Mouse (Mus musculus): ENCODE measurements around the gene Spint2. TPM values are rescaled to one million over a fixed set of nuclear protein-coding genes. Genes with fewer than 3 reads are reported as not detected.
A peak's percentile ranks its signal among the peaks of the same experiment; 100 is the strongest.

Gene Spint2
- polyA plus RNA-seq, 1 experiment from 2014 or later, result 84.8 TPM

DNA sequence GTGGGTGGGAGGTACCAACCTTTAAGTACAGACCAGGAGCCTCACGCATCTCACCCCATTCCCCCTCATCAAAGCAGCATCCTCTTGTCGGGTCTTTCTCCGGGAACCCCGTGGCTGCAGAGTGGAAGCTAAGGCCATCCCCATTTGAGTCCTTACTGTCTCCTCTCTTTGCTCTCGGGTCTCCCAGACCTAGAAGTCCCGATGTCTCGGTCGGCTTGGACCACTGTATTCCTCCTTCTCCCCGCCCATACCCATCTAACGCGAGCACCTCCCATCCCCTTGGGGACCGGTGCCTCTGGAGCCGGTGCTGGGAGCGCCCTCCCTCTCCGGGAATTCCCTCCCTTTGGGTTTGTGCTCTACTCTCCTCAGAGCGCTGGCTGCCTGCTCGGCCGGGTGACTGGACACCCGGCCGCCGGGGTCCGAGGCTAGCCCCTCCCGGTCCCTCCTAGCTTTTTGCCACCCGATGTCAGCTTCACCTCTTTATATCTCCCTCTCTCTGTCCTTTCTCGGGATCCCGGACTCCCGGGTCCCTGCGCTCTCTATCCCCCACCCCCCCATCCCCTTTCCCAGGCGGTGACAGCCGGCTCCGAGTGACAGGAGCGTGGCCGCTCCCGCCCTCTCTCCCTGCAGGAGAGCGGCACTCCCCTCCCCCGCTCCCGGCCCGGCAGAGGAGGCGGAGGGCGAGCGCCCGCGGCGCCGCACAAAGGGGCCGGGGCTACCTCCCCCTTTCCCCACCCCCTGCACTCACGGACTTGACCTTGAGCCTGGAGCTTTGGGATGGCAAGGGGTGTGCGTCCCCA is 23.0 kb upstream of the Spint2 start:
- peaks cover 34% of the 10 kb centered on the region for H3K4me1 ChIP-seq (ENCODE audit: insufficient read depth)
- WGBS (ENCODE audit: insufficient replicate concordance), result 2% methylated on average over 44 of the region's 48 CpGs
- DNase-seq (no peak), ATAC-seq (no peak)
- peaks cover 52% of the 10 kb centered on the region for H3K27me3 ChIP-seq (ENCODE audit: insufficient read depth, low read length)
- no peaks in the 10 kb centered on the region for H3K36me3 ChIP-seq (replicated peaks; ENCODE audit: insufficient read depth, low read length)
- H3K4me2 ChIP-seq (ENCODE audit: low read depth, low read length), result peak overlapping the region; percentile 70
- H3K27ac ChIP-seq (ENCODE audit: low read depth), result no peak overlapping the region
- peak overlapping the region; percentile 42 for H3K4me3 ChIP-seq (ENCODE audit: low read depth, low read length)
- TF ChIP-seq CTCF (IDR thresholded peaks at IDR 0.05; ENCODE audit: low read depth) (no peak), EP300 (IDR thresholded peaks at IDR 0.05; ENCODE audit: low read depth) (no peak)
- no peaks in the 10 kb centered on the region for H3K9me3 ChIP-seq (ENCODE audit: low read length)
- H3K9ac ChIP-seq (replicated peaks), result no peak overlapping the region

DNA sequence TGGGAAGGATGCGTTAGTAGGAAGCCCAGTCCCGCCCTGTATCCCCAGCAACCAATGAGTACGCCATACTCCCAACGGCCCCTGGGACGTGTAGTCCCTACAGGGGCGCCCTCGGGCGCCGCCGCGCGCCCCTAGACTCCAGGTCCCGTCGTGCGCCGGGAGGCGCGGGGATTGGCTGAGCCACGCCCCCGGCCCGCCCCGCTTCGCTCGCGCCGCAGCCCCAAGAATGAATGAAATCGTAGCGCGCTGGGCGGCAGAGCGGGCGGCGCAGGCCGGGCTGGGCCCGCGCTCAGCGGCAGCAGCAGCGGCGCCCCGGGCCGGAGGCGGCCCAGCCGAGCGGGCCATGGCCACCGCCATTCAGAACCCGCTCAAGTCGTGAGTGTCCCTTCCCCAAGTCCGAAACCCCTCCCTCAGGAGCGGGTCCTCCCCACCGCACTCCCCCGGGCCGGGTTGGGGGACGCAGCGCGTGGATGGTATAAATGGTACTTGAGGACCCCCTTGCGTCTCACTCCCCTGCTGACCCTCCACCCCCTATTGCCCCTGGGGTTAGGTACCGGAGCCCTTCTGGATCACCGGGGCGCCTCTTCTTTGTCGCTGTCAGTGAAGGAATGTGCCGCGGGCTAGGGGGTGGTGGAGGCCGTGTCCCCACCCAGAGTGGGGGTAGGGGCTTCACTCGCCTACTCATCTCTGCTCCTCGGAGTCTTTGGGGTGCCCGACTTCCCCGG is 22.2 kb upstream of the Spint2 start, which contains the start of gene Dpf1:
Gene Dpf1 (plus strand): TSS at position 214 of the 725 bp plus-strand sequence.
- no peak for TF ChIP-seq EP300 (IDR thresholded peaks at IDR 0.05; ENCODE audit: low read depth)
- TF ChIP-seq CTCF (IDR thresholded peaks at IDR 0.05; ENCODE audit: low read depth), result 0 out of 2 replicates have a peak, but pooled peaks have one; percentile 3
- H3K9ac ChIP-seq (replicated peaks), result no peak within 1 kb of the TSS
- peaks cover 46% of the 10 kb centered on the region for H3K27me3 ChIP-seq (ENCODE audit: insufficient read depth, low read length)
- no peak within 1 kb of the TSS for H3K27ac ChIP-seq (ENCODE audit: low read depth)
- ATAC-seq (peak; percentile 72), DNase-seq (peak; percentile 75)
- H3K36me3 ChIP-seq (replicated peaks; ENCODE audit: insufficient read depth, low read length), result no peaks in the 10 kb centered on the region
- WGBS (ENCODE audit: insufficient replicate concordance), result 0% methylated on average over 38 of the region's 67 CpGs
- peak within 1 kb of the TSS; percentile 42 for H3K4me3 ChIP-seq (ENCODE audit: low read depth, low read length)
- peaks cover 28% of the 10 kb centered on the region for H3K4me1 ChIP-seq (ENCODE audit: insufficient read depth)
- peak within 1 kb of the TSS; percentile 70 for H3K4me2 ChIP-seq (ENCODE audit: low read depth, low read length)
- no peaks in the 10 kb centered on the region for H3K9me3 ChIP-seq (ENCODE audit: low read length)

DNA sequence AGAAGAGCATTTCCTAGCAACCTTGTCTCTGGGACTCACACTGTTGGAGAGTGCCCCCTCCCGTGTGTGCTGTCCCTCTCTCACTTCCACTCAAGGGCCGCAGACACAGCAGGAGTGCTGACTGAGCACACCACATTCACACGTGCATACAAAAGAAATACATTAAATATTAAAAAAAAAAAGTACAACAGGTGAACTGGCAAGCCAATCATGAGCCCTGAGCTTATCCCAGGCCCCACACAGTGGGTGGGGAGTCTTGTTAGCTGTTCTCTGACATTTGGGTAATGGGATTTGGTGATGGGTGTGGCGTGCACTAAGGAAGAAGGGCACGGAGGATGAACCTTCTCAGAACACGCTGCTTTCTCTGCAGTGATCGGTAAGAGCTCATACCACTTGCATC is 20.9 kb upstream of the Spint2 start:
- H3K27me3 ChIP-seq (ENCODE audit: insufficient read depth, low read length), result peaks cover 40% of the 10 kb centered on the region
- no peak overlapping the region for H3K27ac ChIP-seq (ENCODE audit: low read depth)
- no peak overlapping the region for H3K4me2 ChIP-seq (ENCODE audit: low read depth, low read length)
- ATAC-seq (no peak), DNase-seq (no peak)
- H3K4me3 ChIP-seq (ENCODE audit: low read depth, low read length), result no peak overlapping the region
- H3K9ac ChIP-seq (replicated peaks), result no peak overlapping the region
- peaks cover 18% of the 10 kb centered on the region for H3K4me1 ChIP-seq (ENCODE audit: insufficient read depth)
- no peaks in the 10 kb centered on the region for H3K9me3 ChIP-seq (ENCODE audit: low read length)
- TF ChIP-seq CTCF (IDR thresholded peaks at IDR 0.05; ENCODE audit: low read depth) (no peak), EP300 (IDR thresholded peaks at IDR 0.05; ENCODE audit: low read depth) (no peak)
- WGBS (ENCODE audit: insufficient replicate concordance), result 58% methylated on average over 7 of the region's 7 CpGs
- H3K36me3 ChIP-seq (replicated peaks; ENCODE audit: insufficient read depth, low read length), result no peaks in the 10 kb centered on the region

DNA sequence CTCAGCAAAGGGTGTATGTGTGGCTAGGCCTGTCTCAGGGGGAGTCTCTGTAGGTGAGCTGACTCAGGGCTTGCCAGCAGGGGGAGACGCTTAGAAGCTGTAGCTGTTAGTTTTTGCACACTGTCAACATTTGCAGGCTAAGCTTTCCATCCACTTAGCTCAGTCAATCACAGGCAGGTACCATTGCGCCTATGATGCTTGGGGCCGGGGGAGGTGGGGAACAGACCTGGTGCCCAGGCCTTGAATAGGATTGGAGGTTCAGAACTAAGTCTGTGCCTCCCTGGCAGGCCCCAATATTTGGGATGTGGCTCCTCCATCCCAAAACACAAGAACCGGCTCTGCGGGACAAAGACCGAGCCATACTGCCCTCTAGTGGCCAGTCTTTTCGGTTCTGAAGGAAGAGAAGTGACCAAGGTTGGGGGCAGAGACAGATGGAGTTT is 19.4 kb upstream of the Spint2 start:
- peaks cover 37% of the 10 kb centered on the region for H3K27me3 ChIP-seq (ENCODE audit: insufficient read depth, low read length)
- WGBS (ENCODE audit: insufficient replicate concordance), result 2% methylated on average over 7 of the region's 7 CpGs
- peak; percentile 74 for DNase-seq

GRCm38 (mm10) chr7:29296998-29297397 is 15.3 kb upstream of the Spint2 start:
- Histone ChIP-seq H3K4me3 (ENCODE audit: low read depth, low read length) (no peak overlapping the region), H3K4me1 (ENCODE audit: insufficient read depth) (peaks cover 2% of the 10 kb centered on the region; the same call in 1 of the 2 replicates), H3K27me3 (ENCODE audit: insufficient read depth, low read length) (0 out of 2 replicates have a peak, but pooled peaks cover 2% of the 10 kb centered on the region), H3K36me3 (replicated peaks; ENCODE audit: insufficient read depth, low read length) (no peaks in the 10 kb centered on the region), H3K9ac (replicated peaks) (no peak overlapping the region), H3K27ac (ENCODE audit: low read depth) (no peak overlapping the region), H3K4me2 (ENCODE audit: low read depth, low read length) (no peak overlapping the region), H3K9me3 (ENCODE audit: low read length) (no peaks in the 10 kb centered on the region)
- peak; percentile 92 for TF ChIP-seq CTCF (IDR thresholded peaks at IDR 0.05; ENCODE audit: low read depth)
- TF ChIP-seq EP300 (IDR thresholded peaks at IDR 0.05; ENCODE audit: low read depth), result no peak
- DNase-seq (peak; percentile 67), ATAC-seq (peak; percentile 49; the same call in 1 of the 2 replicates)
- 12% methylated on average over 10 of the region's 10 CpGs for WGBS (ENCODE audit: insufficient replicate concordance)

More for the DNA sequence above, 19.4 kb upstream of the Spint2 start:
- no peak overlapping the region for H3K27ac ChIP-seq (ENCODE audit: low read depth)
- no peaks in the 10 kb centered on the region for H3K36me3 ChIP-seq (replicated peaks; ENCODE audit: insufficient read depth, low read length)
- H3K9me3 ChIP-seq (ENCODE audit: low read length), result no peaks in the 10 kb centered on the region
- peaks cover 10% of the 10 kb centered on the region; the same call in 1 of the 2 replicates for H3K4me1 ChIP-seq (ENCODE audit: insufficient read depth)
- TF ChIP-seq CTCF (IDR thresholded peaks at IDR 0.05; ENCODE audit: low read depth) (peak; percentile 78), EP300 (IDR thresholded peaks at IDR 0.05; ENCODE audit: low read depth) (no peak)
- H3K4me3 ChIP-seq (ENCODE audit: low read depth, low read length), result no peak overlapping the region
- no peak overlapping the region for H3K9ac ChIP-seq (replicated peaks)
- no peak for ATAC-seq
- H3K4me2 ChIP-seq (ENCODE audit: low read depth, low read length), result no peak overlapping the region
